Mouse (Mus musculus) hindbrain, embryonic 11.5 days (tissue): ENCODE measurements at regions not wholly inside any gene's neighbourhood (a gene's known extent, or its start where the extent isn't known, plus 50 kb on each side); places are given as distances from the start of the nearest gene placed in this dataset.

Source experiments
- ATAC-seq: fragments of 200-750 bp; cut with Nextera tagmentation; 2 replicates; pipeline ENCODE4 v1.8.0; 2017; ENCODE audit warnings: mild to moderate bottlenecking, moderate TSS enrichment, moderate library complexity; ENCODE audit not compliant: low FRiP score
- DNase-seq: peaks from one replicate; pipeline ENCODE4 v3.0.0-alpha.2; 2015; ENCODE audit warnings: low spot score
- H3K27ac ChIP-seq: fragments of 300-500 bp; sonication (generic); 2 replicates; pipeline ENCODE4 v1.5.1; 2014; ENCODE audit warnings: mild to moderate bottlenecking, low read depth, low read length
- H3K27me3 ChIP-seq: fragments of 300-500 bp; sonication (generic); 2 replicates; pipeline ENCODE4 v1.6.1; 2014; ENCODE audit warnings: mild to moderate bottlenecking, low read length, moderate library complexity, mixed read lengths; ENCODE audit not compliant: control insufficient read depth, insufficient read depth
- H3K36me3 ChIP-seq: fragments of 300-500 bp; sonication (generic); 2 replicates; pipeline ENCODE4 v1.6.1; 2014; ENCODE audit warnings: mild to moderate bottlenecking, low read length, moderate library complexity, mixed read lengths; ENCODE audit not compliant: control insufficient read depth, insufficient read depth
- H3K4me1 ChIP-seq: fragments of 300-500 bp; sonication (generic); replicated peaks from 2 replicates; pipeline ENCODE4 v1.6.1; 2014; ENCODE audit warnings: low read length, mixed read lengths; ENCODE audit not compliant: control insufficient read depth, insufficient read depth
- H3K4me2 ChIP-seq: fragments of 300-500 bp; sonication (generic); replicated peaks from 2 replicates; pipeline ENCODE4 v1.6.1; 2014; ENCODE audit warnings: mild to moderate bottlenecking, low read depth, low read length
- H3K4me3 ChIP-seq: fragments of 300-500 bp; sonication (generic); 2 replicates; pipeline ENCODE4 v1.5.1; 2014; ENCODE audit warnings: low read depth, low read length
- H3K9ac ChIP-seq: fragments of 300-500 bp; sonication (generic); 2 replicates; pipeline ENCODE4 v1.6.1; 2014; ENCODE audit warnings: low read depth, low read length
- H3K9me3 ChIP-seq: fragments of 300-500 bp; sonication (generic); 2 replicates; pipeline ENCODE4 v1.6.1; 2016; ENCODE audit warnings: low read length; ENCODE audit not compliant: control insufficient read depth
- WGBS: fragments of 180-500 bp; shearing (Covaris S2); extraction: QIAGEN DNeasy Blood & Tissue Kit; methylation state at CpG from one replicate; pipeline ENCODE4 v1.1.7; 2014; 5-methylcytosine and 5-hydroxymethylcytosine counted together

DNA sequence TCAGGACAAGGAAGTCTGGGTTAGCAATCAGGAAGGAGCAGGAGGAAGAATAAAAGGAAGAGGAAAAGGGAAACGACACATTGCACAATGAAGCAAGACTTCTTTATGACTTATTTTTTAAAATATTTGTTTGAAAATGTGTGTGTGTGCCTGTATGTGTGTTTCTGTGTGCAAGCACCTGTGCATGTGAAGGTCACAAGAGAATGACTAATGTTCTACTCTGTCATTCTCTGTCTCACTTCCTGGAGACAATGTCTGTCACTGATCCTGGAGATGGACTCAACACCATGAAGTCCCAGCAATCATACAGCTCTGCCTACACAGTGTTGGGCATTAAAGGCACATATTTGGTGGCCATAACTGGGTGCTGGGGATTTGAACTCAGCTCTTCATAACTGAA is 96.2 kb upstream of the Trib2 start:
- no peak overlapping the region for H3K4me2 ChIP-seq
- DNase-seq = no peak
- H3K27ac ChIP-seq = no peak overlapping the region
- H3K9me3 ChIP-seq = no peaks in the 10 kb centered on the region
- no peaks in the 10 kb centered on the region for H3K36me3 ChIP-seq
- H3K27me3 ChIP-seq = no peaks in the 10 kb centered on the region
- no peak for ATAC-seq
- H3K4me1 ChIP-seq = no peaks in the 10 kb centered on the region
- no peak overlapping the region for H3K9ac ChIP-seq
- WGBS = 88% methylated on average over 1 of the region's 1 CpGs
- H3K4me3 ChIP-seq = no peak overlapping the region

DNA sequence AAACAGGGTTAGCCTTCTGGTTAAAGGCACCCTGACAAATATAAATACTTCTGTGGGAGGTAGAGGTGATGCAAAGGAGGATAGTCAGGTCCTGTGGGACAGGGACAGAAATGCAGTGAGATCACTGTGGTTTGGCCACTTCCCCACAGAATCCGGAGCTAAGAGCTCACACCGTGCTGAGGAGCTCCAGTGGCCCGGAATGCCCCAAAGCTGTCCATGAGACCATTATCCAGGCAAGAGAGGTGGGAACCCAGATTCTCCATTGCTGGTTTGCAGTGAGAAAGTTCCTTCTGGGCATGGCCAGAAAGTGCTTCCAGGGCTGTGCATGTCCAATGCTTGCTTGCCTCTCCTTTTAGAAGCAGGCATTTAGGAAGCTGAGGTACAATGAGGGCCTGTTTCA is 95.8 kb upstream of the Trib2 start:
- Histone ChIP-seq H3K4me3 (no peak overlapping the region), H3K9ac (no peak overlapping the region), H3K4me2 (no peak overlapping the region), H3K4me1 (no peaks in the 10 kb centered on the region), H3K27ac (no peak overlapping the region), H3K36me3 (no peaks in the 10 kb centered on the region), H3K27me3 (no peaks in the 10 kb centered on the region), H3K9me3 (no peaks in the 10 kb centered on the region)
- WGBS = 85% methylated on average over 3 of the region's 3 CpGs
- no peak for ATAC-seq
- no peak for DNase-seq

DNA sequence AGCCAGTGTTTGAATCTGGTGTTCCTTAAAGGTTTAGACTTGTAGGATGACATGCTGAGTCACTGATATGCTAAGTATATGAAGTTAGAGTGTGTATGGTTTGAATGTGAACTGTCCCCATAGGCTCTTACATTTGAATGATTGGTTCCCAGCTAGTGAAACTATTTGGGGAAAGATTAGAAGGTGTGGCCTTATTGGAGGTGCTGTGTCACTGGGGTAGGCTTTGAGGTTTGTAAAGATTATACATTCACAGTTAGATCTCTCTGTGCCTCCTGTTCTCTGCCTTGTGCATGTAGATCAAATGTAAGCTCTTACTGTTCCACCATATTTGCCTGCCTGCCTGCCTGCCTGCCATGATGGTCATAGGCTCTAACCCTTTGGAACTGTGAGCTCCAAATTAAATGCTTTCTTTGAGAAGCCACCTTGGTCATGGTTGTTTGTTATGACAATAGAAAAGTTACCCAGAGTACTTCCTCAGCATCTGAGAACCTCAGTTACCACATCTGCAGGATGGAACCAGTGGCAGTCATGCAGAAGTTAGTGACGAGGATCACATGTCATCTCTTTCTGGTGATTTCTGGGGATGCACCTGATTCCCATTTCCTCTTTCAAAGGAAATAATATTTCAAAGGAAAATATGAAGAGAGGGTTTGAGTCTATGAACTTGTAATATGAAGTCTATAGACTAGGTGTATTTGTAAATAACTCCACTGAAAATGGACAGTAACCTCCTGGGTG is 94.7 kb upstream of the Trib2 start:
- H3K9ac ChIP-seq = no peak overlapping the region
- no peak overlapping the region for H3K27ac ChIP-seq
- no peak for ATAC-seq
- no peaks in the 10 kb centered on the region for H3K36me3 ChIP-seq
- H3K4me1 ChIP-seq = no peaks in the 10 kb centered on the region
- no peak overlapping the region for H3K4me2 ChIP-seq
- H3K4me3 ChIP-seq = no peak overlapping the region
- 93% methylated on average over 1 of the region's 1 CpGs for WGBS
- no peak for DNase-seq
- H3K9me3 ChIP-seq = no peaks in the 10 kb centered on the region
- no peaks in the 10 kb centered on the region for H3K27me3 ChIP-seq

DNA sequence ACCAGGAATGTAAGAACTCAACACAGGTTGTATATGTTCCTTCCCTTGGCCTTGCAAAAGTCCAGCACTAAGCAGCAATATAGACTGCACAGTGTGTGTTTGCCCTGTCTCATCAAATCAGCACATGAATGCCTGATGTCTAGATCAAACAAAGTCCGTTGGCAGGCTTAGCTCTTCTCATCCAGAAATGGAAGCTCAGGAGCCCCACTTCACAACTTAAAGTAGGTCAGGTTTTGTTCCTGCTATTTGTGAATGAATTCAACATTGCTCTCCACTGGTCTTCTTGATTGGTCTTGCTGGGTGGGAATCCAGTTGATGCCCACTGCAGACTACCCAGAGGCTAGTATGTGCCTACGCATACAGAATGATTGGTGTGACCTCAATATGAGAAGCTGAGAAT is 80.8 kb upstream of the Trib2 start:
- H3K36me3 ChIP-seq = no peaks in the 10 kb centered on the region
- no peak overlapping the region for H3K4me2 ChIP-seq
- 76% methylated on average over 2 of the region's 2 CpGs for WGBS
- no peaks in the 10 kb centered on the region for H3K27me3 ChIP-seq
- no peak overlapping the region for H3K9ac ChIP-seq
- ATAC-seq (no peak), DNase-seq (no peak)
- no peak overlapping the region for H3K4me3 ChIP-seq
- H3K4me1 ChIP-seq = no peaks in the 10 kb centered on the region
- no peaks in the 10 kb centered on the region for H3K9me3 ChIP-seq
- H3K27ac ChIP-seq = no peak overlapping the region

DNA sequence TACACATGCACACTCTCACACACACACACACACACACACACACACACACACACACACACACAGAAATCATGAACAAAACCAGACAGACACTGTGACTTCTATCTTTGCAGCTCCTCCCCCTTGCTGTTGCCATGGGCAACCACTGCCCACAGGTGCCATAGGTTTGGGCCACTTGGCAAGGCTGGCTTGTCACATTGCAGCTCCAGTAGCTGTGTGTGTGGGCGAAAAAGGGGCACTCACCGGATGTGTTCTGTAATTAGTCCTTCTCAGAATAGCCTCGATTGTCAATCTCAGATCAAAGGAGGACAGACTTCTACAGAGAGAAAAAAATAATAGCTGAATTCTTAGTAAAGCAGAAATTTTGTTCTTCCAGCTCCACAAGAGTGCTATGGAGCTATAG is 79.8 kb upstream of the Trib2 start:
- 73% methylated on average over 3 of the region's 3 CpGs for WGBS
- Histone ChIP-seq H3K4me1 (no peaks in the 10 kb centered on the region), H3K9ac (no peak overlapping the region), H3K27me3 (no peaks in the 10 kb centered on the region), H3K36me3 (no peaks in the 10 kb centered on the region), H3K9me3 (no peaks in the 10 kb centered on the region), H3K4me3 (no peak overlapping the region), H3K4me2 (no peak overlapping the region), H3K27ac (no peak overlapping the region)
- ATAC-seq (no peak), DNase-seq (no peak)

DNA sequence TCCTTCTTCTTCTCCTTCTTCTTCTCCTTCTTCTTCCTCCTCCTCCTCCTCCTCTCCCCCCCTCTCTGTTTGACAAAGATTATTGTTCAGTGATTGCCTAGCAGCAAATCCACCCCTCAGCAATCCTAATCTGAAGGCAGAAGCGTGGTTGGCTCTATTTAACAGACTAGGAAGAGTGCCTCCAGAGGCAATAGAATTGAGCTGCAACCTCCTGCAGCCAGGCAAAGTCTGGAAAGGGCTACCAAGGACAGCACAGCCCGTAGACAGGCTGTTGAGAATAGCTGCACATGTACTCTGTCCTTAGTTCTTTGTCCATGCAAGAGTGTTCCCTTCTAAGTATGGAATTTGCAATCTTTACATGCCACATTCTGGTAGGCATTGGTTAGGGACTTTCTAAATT is 78.5 kb upstream of the Trib2 start:
- Histone ChIP-seq H3K4me3 (no peak overlapping the region), H3K4me2 (no peak overlapping the region), H3K4me1 (no peaks in the 10 kb centered on the region), H3K9me3 (no peaks in the 10 kb centered on the region), H3K36me3 (no peaks in the 10 kb centered on the region), H3K9ac (no peak overlapping the region), H3K27ac (no peak overlapping the region), H3K27me3 (no peaks in the 10 kb centered on the region)
- ATAC-seq (no peak), DNase-seq (no peak)
- 52% methylated on average over 2 of the region's 2 CpGs for WGBS

DNA sequence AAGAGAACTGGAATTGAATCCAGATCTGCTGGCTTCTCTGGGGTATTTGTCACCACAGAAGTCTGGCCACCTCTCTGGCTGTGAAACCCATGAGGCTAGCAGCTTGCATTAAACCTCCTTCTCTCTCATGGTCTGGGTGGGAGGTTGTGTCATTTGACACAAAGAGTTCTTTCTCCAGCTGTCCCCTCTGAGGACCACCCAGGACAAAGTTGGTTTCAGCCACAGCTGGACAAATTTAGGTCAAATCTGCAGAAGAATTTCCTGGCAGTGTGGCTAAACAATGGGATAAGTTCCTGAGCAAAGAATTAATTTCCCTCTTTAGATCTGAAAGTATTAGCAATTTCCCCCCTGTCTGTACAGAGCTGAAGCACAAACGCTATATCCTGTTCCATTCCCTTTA is 73.9 kb upstream of the Trib2 start:
- Histone ChIP-seq H3K27me3 (no peaks in the 10 kb centered on the region), H3K36me3 (no peaks in the 10 kb centered on the region), H3K9ac (no peak overlapping the region), H3K4me2 (no peak overlapping the region), H3K4me1 (no peaks in the 10 kb centered on the region), H3K9me3 (no peaks in the 10 kb centered on the region), H3K4me3 (no peak overlapping the region), H3K27ac (no peak overlapping the region)
- ATAC-seq (no peak), DNase-seq (no peak)
- WGBS = 64% methylated on average over 1 of the region's 1 CpGs

DNA sequence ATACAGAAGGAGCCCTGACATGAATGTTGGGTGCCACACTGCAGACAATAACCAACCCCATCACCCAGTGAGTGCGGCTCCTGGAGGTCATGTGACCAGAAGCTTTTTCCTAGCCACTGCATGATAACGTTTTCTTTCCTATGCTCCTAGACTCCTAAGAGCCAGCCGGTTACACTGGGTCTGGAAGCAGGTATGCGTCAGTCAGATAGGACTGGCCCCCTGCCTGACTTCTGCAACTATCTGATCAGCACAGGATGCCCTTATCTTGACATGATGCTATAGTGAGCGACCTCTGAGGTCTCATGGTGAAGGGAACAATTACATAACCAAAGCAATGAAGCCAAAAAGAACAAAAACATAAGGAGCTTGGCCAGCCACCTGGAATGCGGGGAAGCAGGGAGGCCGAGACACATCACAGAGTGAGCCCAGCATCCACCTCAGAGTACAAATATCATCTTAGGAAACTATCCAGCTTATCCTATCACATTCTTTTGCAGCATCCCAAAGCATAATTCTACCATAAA is 63.2 kb upstream of the Trib2 start:
- 82% methylated on average over 7 of the region's 7 CpGs for WGBS
- DNase-seq (no peak), ATAC-seq (no peak)
- Histone ChIP-seq H3K36me3 (no peaks in the 10 kb centered on the region), H3K4me1 (no peaks in the 10 kb centered on the region), H3K4me2 (no peak overlapping the region), H3K4me3 (no peak overlapping the region), H3K27me3 (no peaks in the 10 kb centered on the region), H3K9ac (no peak overlapping the region), H3K9me3 (no peaks in the 10 kb centered on the region), H3K27ac (no peak overlapping the region)
